Mouse (Mus musculus): ENCODE results near the gene Dennd2c. TPM values are rescaled to one million over a fixed set of nuclear protein-coding genes. Genes with fewer than 3 reads are reported as not detected.
A peak's percentile ranks its signal among the peaks of the same experiment; 100 is the strongest.
"Not testable (repeated sequence)": the region's sequence is repeated elsewhere in the genome, so short reads cannot be mapped to it uniquely, and the experiment has no call there.

Gene Dennd2c
- polyA plus RNA-seq, 1 experiment from 2014 or later = 1.3 TPM

DNA sequence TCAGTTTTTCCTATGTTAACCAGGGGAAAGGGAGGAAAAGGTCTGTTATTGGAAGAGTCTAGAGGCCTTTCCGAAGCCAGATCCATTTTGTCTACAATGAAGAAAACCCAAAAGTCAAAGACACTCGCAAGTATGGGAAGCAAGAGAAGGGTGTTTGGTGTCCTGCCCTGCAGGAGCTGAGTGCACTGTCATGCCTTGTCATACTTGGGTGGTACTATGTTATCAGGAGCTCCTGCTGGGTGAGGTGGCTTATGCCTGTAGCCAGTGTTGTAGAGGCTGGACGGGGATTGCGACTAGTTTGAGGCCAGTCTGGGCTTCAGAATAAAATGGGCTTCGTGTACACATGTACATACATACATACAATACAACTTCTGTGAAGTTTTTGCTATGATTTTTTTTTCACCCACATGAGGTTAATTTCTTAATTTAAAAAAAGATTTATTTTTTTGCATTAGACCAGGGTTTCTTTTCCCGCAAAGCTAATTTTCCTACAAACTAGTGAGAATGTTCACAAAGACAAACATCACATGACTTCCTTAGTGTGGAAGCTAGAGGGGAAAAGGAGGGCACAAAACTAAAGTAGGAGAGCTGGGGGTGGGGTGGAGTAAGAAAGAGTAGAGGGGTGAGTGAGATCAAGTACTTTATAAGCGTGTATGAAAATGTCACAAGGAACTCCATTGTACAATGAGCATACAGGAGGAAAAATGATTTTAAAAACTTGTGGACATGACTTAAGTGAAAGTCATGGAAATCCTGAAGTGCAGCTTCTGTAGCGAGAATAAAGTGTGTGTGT is 27.2 kb downstream of the Dennd2c start:
- Histone ChIP-seq H3K27me3 (ENCODE audit: control insufficient read depth, insufficient read depth, low read length) (0 out of 2 replicates have a peak, but pooled peaks cover 7% of the 10 kb centered on the region), H3K9me3 (ENCODE audit: control insufficient read depth, low read length) (no peaks in the 10 kb centered on the region), H3K4me2 (replicated peaks) (no peak overlapping the region), H3K27ac (no peak overlapping the region), H3K9ac (no peak overlapping the region), H3K4me1 (replicated peaks; ENCODE audit: control insufficient read depth, insufficient read depth, low read length) (no peaks in the 10 kb centered on the region; the same call in 1 of the 2 replicates), H3K36me3 (replicated peaks; ENCODE audit: control insufficient read depth, insufficient read depth) (no peaks in the 10 kb centered on the region), H3K4me3 (replicated peaks; ENCODE audit: low read length) (no peak overlapping the region)
- WGBS = 87% methylated on average over 8 of the region's 8 CpGs
- ATAC-seq (ENCODE audit: low FRiP score) = no peak
- DNase-seq (ENCODE audit: low spot score) = no peak

DNA sequence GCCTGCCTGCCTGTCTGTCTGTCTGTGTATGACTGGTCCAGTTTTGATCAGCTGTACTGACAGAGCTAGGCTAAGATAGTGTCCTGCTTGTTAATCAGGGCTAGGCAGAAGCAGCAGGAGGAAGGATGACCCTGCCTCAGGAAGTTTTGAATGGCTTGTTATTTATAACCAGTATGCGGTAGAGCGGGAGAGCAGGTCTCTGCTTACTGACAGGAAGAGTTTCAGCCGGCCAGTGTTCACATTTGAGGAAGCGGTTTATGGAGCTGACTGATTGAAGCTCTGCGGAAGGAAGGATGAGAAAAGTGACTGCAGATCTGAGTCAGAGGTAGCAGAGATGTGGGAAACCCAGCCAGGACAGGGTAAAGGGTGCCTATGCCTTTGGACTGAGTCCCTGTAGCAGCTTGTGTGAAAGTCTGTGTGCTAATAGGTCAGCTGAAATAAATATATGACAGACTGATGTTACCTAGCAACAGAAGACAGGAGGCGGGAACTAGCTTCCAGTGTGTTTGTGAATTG is 27.9 kb downstream of the Dennd2c start:
- no peak overlapping the region for H3K4me2 ChIP-seq (replicated peaks)
- H3K9ac ChIP-seq = no peak overlapping the region
- H3K4me1 ChIP-seq (replicated peaks; ENCODE audit: control insufficient read depth, insufficient read depth, low read length) = no peaks in the 10 kb centered on the region; the same call in 1 of the 2 replicates
- no peak overlapping the region for H3K4me3 ChIP-seq (replicated peaks; ENCODE audit: low read length)
- H3K27me3 ChIP-seq (ENCODE audit: control insufficient read depth, insufficient read depth, low read length) = 0 out of 2 replicates have a peak, but pooled peaks cover 7% of the 10 kb centered on the region
- no peak for ATAC-seq (ENCODE audit: low FRiP score)
- H3K36me3 ChIP-seq (replicated peaks; ENCODE audit: control insufficient read depth, insufficient read depth) = no peaks in the 10 kb centered on the region
- H3K9me3 ChIP-seq (ENCODE audit: control insufficient read depth, low read length) = no peaks in the 10 kb centered on the region
- H3K27ac ChIP-seq = no peak overlapping the region; the same call in 1 of the 2 replicates
- 37% methylated on average over 6 of the region's 6 CpGs for WGBS
- DNase-seq (ENCODE audit: low spot score) = peak; percentile 28

DNA sequence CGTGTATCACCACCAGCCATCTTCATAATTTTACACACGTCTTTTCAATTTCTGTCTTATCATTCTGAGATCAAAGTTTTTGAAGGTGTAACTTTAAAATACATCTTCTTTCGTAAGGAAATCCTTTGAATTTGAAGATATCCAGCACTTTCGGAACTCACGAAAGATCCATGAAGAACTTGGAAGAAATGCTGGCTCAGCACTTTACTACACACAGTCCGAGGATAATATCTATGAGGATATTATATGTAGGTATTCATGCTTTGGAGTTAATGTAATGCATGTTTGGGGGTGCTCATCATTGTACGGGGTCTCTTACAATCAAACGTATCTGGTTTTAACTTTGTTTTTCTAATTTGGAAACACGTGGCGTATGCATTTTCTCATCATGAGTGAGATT is 30.7 kb downstream of the Dennd2c start:
- H3K4me3 ChIP-seq (replicated peaks; ENCODE audit: low read length) = no peak overlapping the region
- ATAC-seq (ENCODE audit: low FRiP score) = no peak
- WGBS = 93% methylated on average over 10 of the region's 10 CpGs
- H3K4me1 ChIP-seq (replicated peaks; ENCODE audit: control insufficient read depth, insufficient read depth, low read length) = no peaks in the 10 kb centered on the region; the same call in 1 of the 2 replicates
- no peak overlapping the region for H3K4me2 ChIP-seq (replicated peaks)
- no peaks in the 10 kb centered on the region for H3K36me3 ChIP-seq (replicated peaks; ENCODE audit: control insufficient read depth, insufficient read depth)
- H3K27me3 ChIP-seq (ENCODE audit: control insufficient read depth, insufficient read depth, low read length) = 0 out of 2 replicates have a peak, but pooled peaks cover 7% of the 10 kb centered on the region
- DNase-seq (ENCODE audit: low spot score) = no peak
- no peak overlapping the region for H3K9ac ChIP-seq
- no peak overlapping the region for H3K27ac ChIP-seq
- H3K9me3 ChIP-seq (ENCODE audit: control insufficient read depth, low read length) = no peaks in the 10 kb centered on the region

DNA sequence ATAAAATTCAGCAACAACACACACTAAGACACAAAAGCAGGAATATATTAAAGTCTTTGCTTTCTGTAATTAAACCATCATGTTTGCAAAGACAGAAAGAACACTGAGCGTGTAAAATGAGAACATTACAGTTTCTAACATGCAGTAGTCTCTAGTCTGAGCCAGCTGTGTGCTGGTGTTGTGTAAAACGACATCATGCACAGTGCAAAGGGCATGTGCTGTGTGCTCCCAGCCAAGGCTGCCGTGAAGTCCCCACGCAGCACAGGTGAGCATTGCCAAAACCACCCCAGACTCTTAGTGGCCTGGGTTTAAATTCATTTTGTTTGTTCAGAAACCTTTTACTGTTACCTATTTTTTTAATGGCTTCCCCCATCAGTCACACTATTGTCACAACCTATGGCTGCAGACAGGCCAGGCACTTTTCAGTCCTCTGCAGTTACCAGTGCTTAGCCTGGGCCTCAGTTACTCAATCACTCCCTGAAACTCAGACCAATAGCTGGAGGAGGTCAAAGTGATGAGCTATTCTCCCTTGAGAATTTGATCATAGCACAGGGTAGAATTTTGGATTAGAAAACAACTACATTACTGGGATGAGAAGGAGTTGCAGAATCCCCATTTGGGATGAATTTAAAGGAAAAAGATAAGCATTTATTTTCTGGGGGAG is 34.1 kb downstream of the Dennd2c start:
- WGBS = 94% methylated on average over 4 of the region's 4 CpGs
- H3K36me3 ChIP-seq (replicated peaks; ENCODE audit: control insufficient read depth, insufficient read depth) = no peaks in the 10 kb centered on the region
- H3K27ac ChIP-seq = no peak overlapping the region
- no peaks in the 10 kb centered on the region for H3K9me3 ChIP-seq (ENCODE audit: control insufficient read depth, low read length)
- H3K4me1 ChIP-seq (replicated peaks; ENCODE audit: control insufficient read depth, insufficient read depth, low read length) = no peaks in the 10 kb centered on the region
- DNase-seq (ENCODE audit: low spot score) (no peak), ATAC-seq (ENCODE audit: low FRiP score) (no peak)
- no peak overlapping the region for H3K4me2 ChIP-seq (replicated peaks)
- no peaks in the 10 kb centered on the region for H3K27me3 ChIP-seq (ENCODE audit: control insufficient read depth, insufficient read depth, low read length)
- H3K9ac ChIP-seq = no peak overlapping the region
- no peak overlapping the region for H3K4me3 ChIP-seq (replicated peaks; ENCODE audit: low read length)

DNA sequence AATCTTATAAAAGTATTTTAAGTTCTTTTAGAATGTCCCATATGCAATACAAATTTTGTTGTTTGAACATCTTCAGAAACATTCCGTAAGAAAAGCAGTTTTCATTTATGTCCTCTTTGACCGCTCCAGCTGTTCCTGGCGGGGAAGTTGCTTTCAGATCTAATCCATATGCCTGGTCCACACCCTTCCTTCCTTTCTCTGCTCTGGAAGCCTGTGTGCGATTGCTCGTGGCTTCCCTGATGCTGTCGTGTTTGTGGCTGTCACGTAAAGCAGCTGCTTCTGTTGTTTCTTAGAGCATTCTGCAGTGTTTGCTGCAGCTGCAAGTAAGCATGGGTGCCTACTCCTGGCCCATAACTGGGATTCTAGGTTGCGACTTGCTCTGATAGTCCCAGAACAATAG is 36.6 kb downstream of the Dennd2c start:
- H3K9ac ChIP-seq = no peak overlapping the region
- H3K4me2 ChIP-seq (replicated peaks) = no peak overlapping the region
- H3K27ac ChIP-seq = no peak overlapping the region
- no peaks in the 10 kb centered on the region for H3K4me1 ChIP-seq (replicated peaks; ENCODE audit: control insufficient read depth, insufficient read depth, low read length)
- H3K27me3 ChIP-seq (ENCODE audit: control insufficient read depth, insufficient read depth, low read length) = no peaks in the 10 kb centered on the region
- H3K4me3 ChIP-seq (replicated peaks; ENCODE audit: low read length) = no peak overlapping the region
- 81% methylated on average over 8 of the region's 8 CpGs for WGBS
- ATAC-seq (ENCODE audit: low FRiP score) (no peak), DNase-seq (ENCODE audit: low spot score) (no peak)
- no peaks in the 10 kb centered on the region for H3K9me3 ChIP-seq (ENCODE audit: control insufficient read depth, low read length)
- no peaks in the 10 kb centered on the region for H3K36me3 ChIP-seq (replicated peaks; ENCODE audit: control insufficient read depth, insufficient read depth)

DNA sequence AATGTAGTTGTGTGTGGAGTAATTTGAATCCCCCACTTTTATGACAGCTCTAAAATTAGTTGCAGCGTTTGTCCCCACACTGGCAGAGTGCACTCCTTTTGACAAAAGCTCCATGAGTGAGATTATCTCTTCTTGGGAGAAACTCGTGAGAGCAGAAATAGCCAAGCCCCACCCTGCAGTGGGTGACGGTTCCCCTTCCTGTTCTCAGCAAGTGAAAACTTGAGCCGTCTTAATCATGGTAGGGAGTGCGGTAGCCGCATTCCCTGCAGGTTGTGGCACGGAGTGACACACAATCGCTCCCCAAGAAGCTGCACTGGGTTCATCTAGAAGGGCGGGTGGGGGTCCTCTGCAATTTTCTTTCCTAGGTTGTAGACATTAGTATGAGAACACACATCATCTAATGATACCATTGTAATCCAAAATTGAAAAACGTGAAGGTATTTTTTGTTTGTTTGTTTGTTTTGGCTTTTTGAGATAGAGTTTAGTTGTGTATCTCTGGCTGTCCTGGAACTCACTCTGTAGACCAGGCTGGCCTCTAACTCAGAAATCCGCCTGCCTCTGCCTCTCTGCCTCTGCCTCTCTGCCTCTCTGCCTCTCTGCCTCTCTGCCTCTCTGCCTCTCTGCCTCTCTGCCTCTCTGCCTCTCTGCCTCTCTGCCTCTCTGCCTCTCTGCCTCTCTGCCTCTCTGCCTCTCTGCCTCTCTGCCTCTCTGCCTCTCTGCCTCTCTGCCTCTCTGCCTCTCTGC is 37.9 kb downstream of the Dennd2c start:
- 74% methylated on average over 11 of the region's 11 CpGs for WGBS
- H3K4me2 ChIP-seq (replicated peaks); H3K9me3 ChIP-seq (ENCODE audit: control insufficient read depth, low read length); H3K4me1 ChIP-seq (replicated peaks; ENCODE audit: control insufficient read depth, insufficient read depth, low read length); H3K27ac ChIP-seq; DNase-seq (ENCODE audit: low spot score); H3K4me3 ChIP-seq (replicated peaks; ENCODE audit: low read length); ATAC-seq (ENCODE audit: low FRiP score); H3K9ac ChIP-seq; H3K36me3 ChIP-seq (replicated peaks; ENCODE audit: control insufficient read depth, insufficient read depth); H3K27me3 ChIP-seq (ENCODE audit: control insufficient read depth, insufficient read depth, low read length): not testable (repeated sequence)

DNA sequence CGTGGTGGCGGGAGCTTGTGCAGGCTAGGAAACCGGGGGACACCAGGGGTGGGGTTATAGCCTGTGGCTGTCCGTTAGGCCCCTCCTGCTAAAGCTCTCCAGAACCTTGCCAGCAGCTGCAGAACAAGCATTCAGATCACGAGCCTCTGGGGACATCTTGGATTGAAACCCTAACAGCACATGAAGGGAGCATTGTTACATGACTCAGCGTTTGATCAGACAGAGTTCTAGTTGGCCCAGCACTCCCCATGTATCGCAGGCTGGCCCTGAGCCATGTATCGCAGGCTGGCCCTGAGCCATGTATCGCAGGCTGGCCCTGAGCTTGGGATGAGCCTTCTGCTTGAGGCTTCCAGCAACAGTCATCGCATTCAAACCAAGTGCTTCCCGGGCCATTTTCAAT is 38.9 kb downstream of the Dennd2c start:
- no peaks in the 10 kb centered on the region for H3K9me3 ChIP-seq (ENCODE audit: control insufficient read depth, low read length)
- no peaks in the 10 kb centered on the region for H3K4me1 ChIP-seq (replicated peaks; ENCODE audit: control insufficient read depth, insufficient read depth, low read length)
- no peak for DNase-seq (ENCODE audit: low spot score)
- 84% methylated on average over 11 of the region's 11 CpGs for WGBS
- H3K4me3 ChIP-seq (replicated peaks; ENCODE audit: low read length) = no peak overlapping the region
- no peak overlapping the region for H3K27ac ChIP-seq
- no peaks in the 10 kb centered on the region for H3K36me3 ChIP-seq (replicated peaks; ENCODE audit: control insufficient read depth, insufficient read depth)
- no peak overlapping the region for H3K4me2 ChIP-seq (replicated peaks)
- no peaks in the 10 kb centered on the region for H3K27me3 ChIP-seq (ENCODE audit: control insufficient read depth, insufficient read depth, low read length)
- no peak overlapping the region for H3K9ac ChIP-seq
- ATAC-seq (ENCODE audit: low FRiP score) = no peak

DNA sequence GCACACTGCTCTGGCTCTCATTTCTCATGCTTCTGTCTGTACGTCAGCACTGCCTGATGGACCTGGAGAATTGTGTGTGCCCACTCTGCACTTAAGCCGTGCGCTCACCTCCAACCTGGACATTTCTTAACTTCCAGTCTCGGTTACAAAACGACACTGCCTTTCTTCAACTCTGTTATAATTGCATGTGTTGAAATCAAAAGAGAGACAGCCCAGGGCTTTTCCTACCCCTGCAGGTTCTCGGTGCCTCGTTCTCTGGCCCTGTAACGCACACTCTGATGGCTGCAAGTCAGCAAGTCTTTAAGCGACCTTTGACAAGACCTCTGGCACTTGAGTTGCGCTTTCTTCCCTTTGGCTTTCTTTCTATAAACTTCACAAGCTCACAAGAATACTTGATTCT is 40.0 kb downstream of the Dennd2c start:
- WGBS = 85% methylated on average over 10 of the region's 10 CpGs
- no peaks in the 10 kb centered on the region for H3K36me3 ChIP-seq (replicated peaks; ENCODE audit: control insufficient read depth, insufficient read depth)
- no peaks in the 10 kb centered on the region for H3K9me3 ChIP-seq (ENCODE audit: control insufficient read depth, low read length)
- no peaks in the 10 kb centered on the region for H3K4me1 ChIP-seq (replicated peaks; ENCODE audit: control insufficient read depth, insufficient read depth, low read length)
- H3K4me2 ChIP-seq (replicated peaks) = no peak overlapping the region
- DNase-seq (ENCODE audit: low spot score) = no peak
- no peak overlapping the region for H3K27ac ChIP-seq
- H3K9ac ChIP-seq = no peak overlapping the region
- H3K4me3 ChIP-seq (replicated peaks; ENCODE audit: low read length) = no peak overlapping the region
- H3K27me3 ChIP-seq (ENCODE audit: control insufficient read depth, insufficient read depth, low read length) = no peaks in the 10 kb centered on the region
- ATAC-seq (ENCODE audit: low FRiP score) = no peak

DNA sequence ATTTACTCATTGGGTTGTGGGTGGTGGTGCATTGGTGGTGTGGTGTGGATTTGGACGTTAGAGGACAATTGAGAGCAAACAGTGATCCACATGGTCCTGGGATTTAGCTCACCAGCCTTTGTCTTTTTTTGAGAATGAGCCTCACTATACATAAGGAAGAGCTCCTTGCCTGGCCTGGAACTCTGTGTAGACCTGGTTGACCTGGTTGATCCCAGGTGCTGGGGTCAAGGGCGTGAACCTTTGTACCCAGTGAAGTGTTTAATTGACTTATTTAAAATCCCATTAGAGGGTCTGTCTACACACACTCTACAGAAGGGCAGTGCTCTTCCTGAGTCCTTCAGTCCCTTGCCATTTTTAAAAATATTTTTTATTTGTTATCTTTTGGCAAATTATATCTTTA is 42.9 kb downstream of the Dennd2c start:
- H3K4me3 ChIP-seq (replicated peaks; ENCODE audit: low read length) = no peak overlapping the region
- H3K4me2 ChIP-seq (replicated peaks) = no peak overlapping the region
- no peak for DNase-seq (ENCODE audit: low spot score)
- 77% methylated on average over 2 of the region's 2 CpGs for WGBS
- H3K9me3 ChIP-seq (ENCODE audit: control insufficient read depth, low read length) = no peaks in the 10 kb centered on the region
- H3K36me3 ChIP-seq (replicated peaks; ENCODE audit: control insufficient read depth, insufficient read depth) = no peaks in the 10 kb centered on the region
- H3K4me1 ChIP-seq (replicated peaks; ENCODE audit: control insufficient read depth, insufficient read depth, low read length) = no peaks in the 10 kb centered on the region
- H3K27ac ChIP-seq = no peak overlapping the region
- H3K9ac ChIP-seq = no peak overlapping the region
- ATAC-seq (ENCODE audit: low FRiP score) = no peak
- no peaks in the 10 kb centered on the region for H3K27me3 ChIP-seq (ENCODE audit: control insufficient read depth, insufficient read depth, low read length)

Data from hindbrain, embryonic 14.5 days (tissue).